Mouse (Mus musculus) forebrain, embryonic 12.5 days (tissue): ENCODE data around the gene Chid1. TPM values are rescaled to one million over a fixed set of nuclear protein-coding genes. Genes with fewer than 3 reads are reported as not detected.

Experiments used
- ATAC-seq: fragments of 200-750 bp; cut with Nextera tagmentation; 2 replicates; pipeline ENCODE4 v1.8.0; 2017; ENCODE audit warnings: moderate TSS enrichment; ENCODE audit not compliant: low FRiP score
- H3K27ac ChIP-seq: fragments of 300-500 bp; sonication (generic); 2 replicates; pipeline ENCODE4 v1.5.1; 2016; ENCODE audit warnings: mild to moderate bottlenecking
- H3K27me3 ChIP-seq: fragments of 300-500 bp; sonication (generic); 2 replicates; pipeline ENCODE4 v1.6.1; 2016; ENCODE audit warnings: mild to moderate bottlenecking
- H3K36me3 ChIP-seq: fragments of 300-500 bp; sonication (generic); replicated peaks from 2 replicates; pipeline ENCODE4 v1.6.1; 2016; ENCODE audit warnings: mild to moderate bottlenecking
- H3K4me1 ChIP-seq: fragments of 300-500 bp; sonication (generic); 2 replicates; pipeline ENCODE4 v1.6.1; 2016
- H3K4me2 ChIP-seq: fragments of 300-500 bp; sonication (generic); 2 replicates; pipeline ENCODE4 v1.6.1; 2016; ENCODE audit warnings: mild to moderate bottlenecking, moderate library complexity
- H3K4me3 ChIP-seq: fragments of 300-500 bp; sonication (generic); replicated peaks from 2 replicates; pipeline ENCODE4 v1.5.1; 2016; ENCODE audit warnings: mild to moderate bottlenecking
- H3K9ac ChIP-seq: fragments of 300-500 bp; sonication (generic); 2 replicates; pipeline ENCODE4 v1.6.1; 2016; ENCODE audit warnings: mild to moderate bottlenecking
- H3K9me3 ChIP-seq: fragments of 300-500 bp; sonication (generic); 2 replicates; pipeline ENCODE4 v1.6.1; 2016
- whole genome bisulfite sequencing: fragments of 180-500 bp; shearing (Covaris S2); methylation state at CpG from one replicate; pipeline ENCODE4 v1.1.7; 2016; 5-methylcytosine and 5-hydroxymethylcytosine counted together
- polyA plus RNA-seq: library from polyadenylated mRNA; unstranded; fragments of >200 nt; fragmentation: Nextera tagmentation; extraction: Ambion mirVana; gene quantifications from 2 replicates; pipeline ENCODE4 v1.2.1, GENCODE M21; 2016

Chid1 gene
- polyA plus RNA-seq, 1 experiment from 2014 or later, result 24.0 TPM

- Histone ChIP-seq H3K4me2 (no peak overlapping the region), H3K27me3 (peaks cover 16% of the 10 kb centered on the region), H3K4me1 (peaks cover 48% of the 10 kb centered on the region), H3K27ac (no peak overlapping the region), H3K36me3 (peaks cover 34% of the 10 kb centered on the region), H3K9ac (no peak overlapping the region), H3K9me3 (no peaks in the 10 kb centered on the region), H3K4me3 (no peak overlapping the region)
- WGBS, result 96% methylated on average over 10 of the region's 10 CpGs
- ATAC-seq, result no peak
Observed at GRCm38 (mm10) chr7:141470637-141470944, 69.1 kb downstream of the Chid1 start.

- H3K4me2 ChIP-seq, result no peak overlapping the region
- no peak overlapping the region for H3K27ac ChIP-seq
- no peaks in the 10 kb centered on the region for H3K9me3 ChIP-seq
- peaks cover 34% of the 10 kb centered on the region for H3K36me3 ChIP-seq
- H3K4me3 ChIP-seq, result no peak overlapping the region
- H3K4me1 ChIP-seq, result peaks cover 49% of the 10 kb centered on the region
- H3K27me3 ChIP-seq, result peaks cover 19% of the 10 kb centered on the region
- no peak overlapping the region for H3K9ac ChIP-seq
- no peak for ATAC-seq
- WGBS, result 87% methylated on average over 18 of the region's 18 CpGs
Observed at GRCm38 (mm10) chr7:141469901-141470636, 69.6 kb downstream of the Chid1 start.

GRCm38 (mm10) chr7:141469352-141469751 is 70.3 kb downstream of the Chid1 start:
- H3K36me3 ChIP-seq, result peaks cover 34% of the 10 kb centered on the region
- 79% methylated on average over 6 of the region's 6 CpGs for WGBS
- H3K9ac ChIP-seq, result peak overlapping the region; percentile 71; the same call in 1 of the 2 replicates
- H3K27ac ChIP-seq, result peak overlapping the region; percentile 84
- H3K4me1 ChIP-seq, result peaks cover 53% of the 10 kb centered on the region
- H3K4me3 ChIP-seq, result peak overlapping the region; percentile 60
- H3K4me2 ChIP-seq, result peak overlapping the region; percentile 65
- H3K27me3 ChIP-seq, result peaks cover 26% of the 10 kb centered on the region
- H3K9me3 ChIP-seq, result no peaks in the 10 kb centered on the region
- no peak for ATAC-seq

- ATAC-seq, result peak; percentile 82
- Histone ChIP-seq H3K9me3 (no peaks in the 10 kb centered on the region), H3K36me3 (peaks cover 34% of the 10 kb centered on the region), H3K4me3 (peak overlapping the region; percentile 60), H3K4me2 (peak overlapping the region; percentile 65), H3K9ac (peak overlapping the region; percentile 71), H3K27me3 (peaks cover 33% of the 10 kb centered on the region), H3K27ac (peak overlapping the region; percentile 84), H3K4me1 (peaks cover 46% of the 10 kb centered on the region)
- 21% methylated on average over 8 of the region's 8 CpGs for WGBS
Observed at GRCm38 (mm10) chr7:141468522-141469211, 71.0 kb downstream of the Chid1 start.

- H3K9ac ChIP-seq, result peak overlapping the region; percentile 71
- ATAC-seq, result peak; percentile 6; the same call in 1 of the 2 replicates
- WGBS, result 29% methylated on average over 5 of the region's 5 CpGs
- H3K9me3 ChIP-seq, result no peaks in the 10 kb centered on the region
- H3K36me3 ChIP-seq, result peaks cover 34% of the 10 kb centered on the region
- peak overlapping the region; percentile 65 for H3K4me2 ChIP-seq
- peak overlapping the region; percentile 84 for H3K27ac ChIP-seq
- peak overlapping the region; percentile 60 for H3K4me3 ChIP-seq
- H3K4me1 ChIP-seq, result peaks cover 41% of the 10 kb centered on the region
- H3K27me3 ChIP-seq, result peaks cover 38% of the 10 kb centered on the region
Observed at GRCm38 (mm10) chr7:141468164-141468521, 71.5 kb downstream of the Chid1 start.

- under 1% methylated on average over 52 of the region's 52 CpGs for WGBS
- H3K9ac ChIP-seq, result peak within 1 kb of the TSS; percentile 71
- H3K4me2 ChIP-seq, result peak within 1 kb of the TSS; percentile 65
- peaks cover 42% of the 10 kb centered on the region for H3K4me1 ChIP-seq
- peak within 1 kb of the TSS; percentile 84 for H3K27ac ChIP-seq
- ATAC-seq, result peak; percentile 72
- H3K4me3 ChIP-seq, result peak within 1 kb of the TSS; percentile 60
- peaks cover 29% of the 10 kb centered on the region for H3K36me3 ChIP-seq
- no peaks in the 10 kb centered on the region for H3K9me3 ChIP-seq
- H3K27me3 ChIP-seq, result peaks cover 45% of the 10 kb centered on the region
Observed at GRCm38 (mm10) chr7:141467230-141468030, 72.2 kb downstream of the Chid1 start, which contains the start of gene Cd151. Gene Cd151 (plus strand): TSS chr7:141467392.

GRCm38 (mm10) chr7:141466607-141467148 is 73.0 kb downstream of the Chid1 start:
- Histone ChIP-seq H3K27ac (no peak overlapping the region), H3K9ac (peak overlapping the region; percentile 71), H3K9me3 (no peaks in the 10 kb centered on the region), H3K27me3 (peaks cover 53% of the 10 kb centered on the region), H3K4me1 (peaks cover 50% of the 10 kb centered on the region), H3K4me3 (peak overlapping the region; percentile 60), H3K4me2 (peak overlapping the region; percentile 65), H3K36me3 (peaks cover 23% of the 10 kb centered on the region)
- no peak for ATAC-seq
- WGBS, result 61% methylated on average over 10 of the region's 10 CpGs

GRCm38 (mm10) chr7:141466045-141466394 is 73.6 kb downstream of the Chid1 start:
- Histone ChIP-seq H3K36me3 (peaks cover 17% of the 10 kb centered on the region), H3K27me3 (peaks cover 59% of the 10 kb centered on the region), H3K9me3 (no peaks in the 10 kb centered on the region), H3K4me1 (peaks cover 54% of the 10 kb centered on the region), H3K27ac (no peak overlapping the region), H3K4me2 (no peak overlapping the region), H3K4me3 (no peak overlapping the region), H3K9ac (no peak overlapping the region)
- ATAC-seq, result no peak
- WGBS, result 77% methylated on average over 7 of the region's 7 CpGs

- Histone ChIP-seq H3K9ac (peak overlapping the region; percentile 25; the same call in 1 of the 2 replicates), H3K9me3 (no peaks in the 10 kb centered on the region), H3K4me1 (peaks cover 54% of the 10 kb centered on the region), H3K36me3 (peaks cover 12% of the 10 kb centered on the region), H3K4me2 (no peak overlapping the region), H3K27me3 (peaks cover 64% of the 10 kb centered on the region), H3K27ac (no peak overlapping the region), H3K4me3 (no peak overlapping the region)
- WGBS, result 49% methylated on average over 8 of the region's 10 CpGs
- ATAC-seq, result no peak
Observed at GRCm38 (mm10) chr7:141465388-141466044, 74.1 kb downstream of the Chid1 start.

- Histone ChIP-seq H3K9ac (0 out of 2 replicates have a peak overlapping the region, but pooled peaks have one; percentile 25), H3K4me3 (peak overlapping the region; percentile 13), H3K4me2 (peak overlapping the region; percentile 15), H3K4me1 (peaks cover 54% of the 10 kb centered on the region), H3K27ac (no peak overlapping the region), H3K36me3 (peaks cover 4% of the 10 kb centered on the region; the same call in 1 of the 2 replicates), H3K27me3 (peaks cover 73% of the 10 kb centered on the region), H3K9me3 (no peaks in the 10 kb centered on the region)
- WGBS, result 2% methylated on average over 38 of the region's 38 CpGs
- no peak for ATAC-seq
Observed at GRCm38 (mm10) chr7:141464603-141465201, 75.0 kb downstream of the Chid1 start.

- H3K4me1 ChIP-seq, result peaks cover 47% of the 10 kb centered on the region
- peak overlapping the region; percentile 13 for H3K4me3 ChIP-seq
Observed at GRCm38 (mm10) chr7:141463824-141464602, 75.6 kb downstream of the Chid1 start.

More at GRCm38 (mm10) chr7:141463824-141464602, 75.6 kb downstream of the Chid1 start:
- Histone ChIP-seq H3K9ac (no peak overlapping the region), H3K9me3 (no peaks in the 10 kb centered on the region), H3K27ac (no peak overlapping the region), H3K4me2 (0 out of 2 replicates have a peak overlapping the region, but pooled peaks have one; percentile 15), H3K27me3 (peaks cover 79% of the 10 kb centered on the region), H3K36me3 (peaks cover 7% of the 10 kb centered on the region; the same call in 1 of the 2 replicates)
- ATAC-seq, result no peak
- 23% methylated on average over 12 of the region's 12 CpGs for WGBS
